Mouse (Mus musculus) left cerebral cortex, adult 8-10 months (tissue): Measurements from ENCODE around the gene 1700025G04Rik. TPM values are rescaled to one million over a fixed set of nuclear protein-coding genes. Genes with fewer than 3 reads are reported as not detected.

ENCODE experiments used
- DNase-seq, 2 experiments: peaks; one replicate each; pipeline ENCODE4 v3.0.0; 2022; ENCODE audit warnings: low spot score in 2 of 2
- total RNA-seq, 4 experiments: library from RNA; stranded (reverse); gene quantifications; 2 replicates each; pipeline ENCODE4 v1.2.4; 2022

Gene 1700025G04Rik
- total RNA-seq, 4 experiments from 2014 or later: 57.0 to 69.1 (median 63.1) TPM

DNA sequence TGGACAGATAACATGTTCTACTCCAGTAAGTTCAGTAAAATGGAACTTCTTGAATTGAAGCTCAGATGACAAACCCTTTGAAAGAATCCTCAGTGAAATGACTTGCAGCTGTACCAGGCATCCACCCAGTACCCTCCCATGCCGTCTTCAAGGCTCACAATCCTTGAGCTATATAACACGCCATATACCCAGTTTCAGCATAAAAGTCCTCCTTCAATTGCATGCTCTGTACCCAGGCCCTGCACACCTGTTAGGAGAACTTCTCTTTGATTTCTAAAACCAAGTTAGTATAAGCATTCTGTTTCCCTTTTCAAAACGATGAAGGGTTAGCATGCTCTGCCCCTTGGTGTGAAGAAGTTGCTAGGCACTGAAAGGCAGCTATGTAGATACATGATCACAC is 56.2 kb downstream of the 1700025G04Rik start:
- DNase-seq: no peak

- DNase-seq: no peak
These were observed 57.8 kb downstream of the 1700025G04Rik start for GRCm38 (mm10) chr1:152032144-152032543.

DNA sequence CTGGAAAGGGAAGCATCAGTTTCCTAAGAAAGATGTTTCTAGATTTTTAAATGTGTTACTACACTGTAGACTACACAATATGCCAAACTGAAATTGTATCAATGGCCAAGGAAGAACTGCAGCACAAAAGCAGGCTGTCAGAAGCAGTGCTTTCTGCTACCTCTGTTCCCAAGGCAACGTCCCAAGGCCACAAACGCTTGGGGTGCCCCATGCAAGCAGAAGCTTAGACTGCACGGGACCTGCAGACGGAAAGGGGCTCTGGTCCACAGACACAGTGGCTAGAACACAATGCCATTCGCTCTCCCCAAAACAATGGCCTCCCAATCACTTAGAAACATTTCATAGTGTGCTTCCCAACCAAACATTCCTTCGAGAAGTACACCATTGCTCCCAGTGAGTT is 59.4 kb downstream of the 1700025G04Rik start:
- no peak for DNase-seq

DNA sequence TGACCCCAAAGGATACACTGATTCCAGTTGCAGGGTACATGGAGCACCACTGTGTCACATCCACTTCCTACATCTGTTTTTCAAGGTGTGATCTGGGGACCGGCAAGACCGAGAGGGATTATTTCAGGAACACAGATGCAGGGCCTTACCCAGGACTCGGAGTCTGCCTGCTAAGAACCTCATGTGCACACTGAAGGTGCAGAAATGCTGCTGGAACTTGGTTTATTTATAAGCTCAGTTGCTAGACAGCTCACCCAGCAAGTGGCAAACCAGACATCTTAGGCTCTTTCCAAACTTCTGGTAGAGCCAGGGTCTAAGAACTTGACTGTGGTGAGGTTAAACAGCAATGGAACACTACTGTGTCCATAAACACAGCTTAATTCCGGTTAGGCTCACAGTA is 61.2 kb downstream of the 1700025G04Rik start:
- DNase-seq: no peak

GRCm38 (mm10) chr1:152026762-152027161 is 63.2 kb downstream of the 1700025G04Rik start:
- DNase-seq: no peak

- DNase-seq: no peak
These were observed 64.6 kb downstream of the 1700025G04Rik start for GRCm38 (mm10) chr1:152025308-152025707.

GRCm38 (mm10) chr1:152024019-152024787 is 65.7 kb downstream of the 1700025G04Rik start:
- DNase-seq: no peak

DNA sequence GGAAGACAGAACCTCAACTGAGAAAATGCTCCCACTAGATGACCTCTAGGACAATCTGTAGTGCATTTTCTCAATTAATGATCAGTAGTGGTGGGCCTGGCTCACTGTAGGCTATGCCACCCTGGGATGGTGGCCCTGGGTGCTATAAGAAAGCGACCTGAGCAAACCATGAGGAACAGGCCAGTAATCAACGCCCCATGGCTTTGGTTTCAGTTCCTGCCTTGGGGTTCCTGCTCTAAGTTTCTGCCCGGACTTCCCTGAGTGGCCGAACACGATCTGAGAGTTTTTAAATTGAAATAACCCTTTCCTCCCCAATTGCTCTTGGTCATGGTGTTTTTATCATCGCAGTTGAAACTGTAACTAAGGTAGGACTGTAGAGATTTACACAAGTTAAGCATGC is 69.1 kb downstream of the 1700025G04Rik start:
- no peak for DNase-seq

DNA sequence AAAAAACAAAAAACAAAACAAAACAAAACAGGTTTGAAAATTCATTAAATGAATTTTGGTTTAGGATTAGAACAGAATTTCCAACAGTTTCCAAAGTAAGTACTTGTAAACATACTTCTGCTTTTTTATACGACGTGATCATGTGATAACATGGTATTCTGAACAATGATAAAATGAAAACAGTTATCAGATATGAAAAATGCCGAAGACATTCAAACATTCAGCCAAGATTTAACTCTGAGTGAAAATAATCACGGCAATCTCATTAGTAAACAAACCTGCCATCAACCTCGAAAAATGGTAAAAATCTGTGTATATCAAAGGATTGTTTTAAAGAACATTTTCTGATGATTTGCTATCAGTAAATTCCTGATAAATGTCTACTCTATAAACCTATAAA is 69.9 kb downstream of the 1700025G04Rik start:
- DNase-seq: no peak

GRCm38 (mm10) chr1:152019196-152019595 is 70.7 kb downstream of the 1700025G04Rik start:
- DNase-seq: no peak

- DNase-seq: no peak
These were observed 71.6 kb downstream of the 1700025G04Rik start for GRCm38 (mm10) chr1:152018322-152018721.

DNA sequence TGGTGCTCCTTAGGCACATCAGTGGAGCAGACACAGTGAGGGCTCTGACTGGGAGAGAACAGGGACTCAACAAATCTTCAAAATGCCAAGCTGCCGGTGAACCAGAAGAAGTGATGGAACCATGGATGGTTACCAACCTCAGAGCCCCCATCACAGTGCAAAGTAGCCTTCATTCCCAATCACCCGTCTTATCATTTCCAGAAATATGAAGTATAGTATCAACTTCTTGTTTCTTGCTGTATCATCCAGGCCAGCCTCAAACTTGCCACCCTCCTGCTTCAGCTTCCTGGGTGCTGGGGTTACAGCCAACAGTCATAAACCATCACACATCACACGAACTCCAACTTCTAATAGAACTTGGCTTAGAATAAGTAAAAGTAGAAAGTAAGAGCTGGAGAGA is 73.3 kb downstream of the 1700025G04Rik start:
- no peak for DNase-seq

GRCm38 (mm10) chr1:152015555-152016125 is 74.3 kb downstream of the 1700025G04Rik start:
- no peak for DNase-seq

DNA sequence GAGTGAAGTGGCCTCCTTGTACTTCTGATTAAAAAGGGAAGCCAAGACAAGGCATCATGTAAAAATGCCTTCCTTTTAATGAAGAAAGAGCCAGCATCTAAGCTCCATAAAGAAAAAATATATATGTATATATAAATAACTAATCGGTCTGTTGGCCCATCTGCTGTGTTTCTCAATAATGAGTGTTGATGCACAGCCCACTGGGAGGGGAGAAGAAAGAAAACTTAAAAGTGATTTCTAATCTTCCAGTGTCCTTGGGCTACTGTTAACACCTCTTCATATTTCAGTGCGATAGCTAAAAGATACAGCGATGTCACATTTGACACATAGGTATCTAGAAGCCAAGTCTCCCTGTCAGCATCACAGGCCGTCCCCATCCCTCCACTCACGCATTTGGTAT is 78.2 kb downstream of the 1700025G04Rik start:
- DNase-seq: no peak

- DNase-seq: no peak
These were observed 79.5 kb downstream of the 1700025G04Rik start for GRCm38 (mm10) chr1:152010251-152010980.

DNA sequence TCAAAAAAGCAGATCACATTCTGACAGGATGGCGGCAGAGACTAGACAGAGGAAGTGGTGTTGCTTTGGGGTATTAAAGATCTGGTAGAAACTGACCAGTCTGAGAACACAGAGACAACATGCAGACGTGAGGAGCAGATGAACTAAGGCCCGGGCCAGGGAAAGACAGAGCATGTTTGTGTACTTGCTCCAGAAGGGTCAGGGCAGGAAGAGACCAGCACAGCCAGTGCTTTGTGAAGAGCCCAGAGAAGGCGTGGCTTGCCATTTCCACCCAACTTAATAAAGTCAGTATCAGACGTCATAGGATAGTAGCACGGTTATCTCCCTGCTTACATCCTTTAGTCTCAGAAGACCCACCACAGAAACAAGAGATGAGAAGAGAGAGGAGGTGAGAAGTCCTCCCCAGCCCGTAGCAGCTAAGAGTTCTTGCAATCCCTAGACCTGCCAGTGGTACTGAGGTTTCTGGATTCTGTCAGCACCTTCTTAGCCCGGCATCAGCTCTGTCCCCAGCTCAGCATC is 81.4 kb downstream of the 1700025G04Rik start:
- DNase-seq: peak in 1 of 2 experiments; percentile 46

- DNase-seq: no peak
These were observed 83.4 kb downstream of the 1700025G04Rik start for GRCm38 (mm10) chr1:152006529-152006928.

GRCm38 (mm10) chr1:152004509-152004908 is 85.4 kb downstream of the 1700025G04Rik start:
- DNase-seq: no peak

- DNase-seq: no peak
These were observed 89.5 kb downstream of the 1700025G04Rik start for GRCm38 (mm10) chr1:152000461-152000860.

- DNase-seq: peak in 1 of 2 experiments; percentile 74
These were observed 90.5 kb downstream of the 1700025G04Rik start for GRCm38 (mm10) chr1:151999424-151999842.

- DNase-seq: no peak
These were observed 91.2 kb downstream of the 1700025G04Rik start for GRCm38 (mm10) chr1:151998721-151999206.

DNA sequence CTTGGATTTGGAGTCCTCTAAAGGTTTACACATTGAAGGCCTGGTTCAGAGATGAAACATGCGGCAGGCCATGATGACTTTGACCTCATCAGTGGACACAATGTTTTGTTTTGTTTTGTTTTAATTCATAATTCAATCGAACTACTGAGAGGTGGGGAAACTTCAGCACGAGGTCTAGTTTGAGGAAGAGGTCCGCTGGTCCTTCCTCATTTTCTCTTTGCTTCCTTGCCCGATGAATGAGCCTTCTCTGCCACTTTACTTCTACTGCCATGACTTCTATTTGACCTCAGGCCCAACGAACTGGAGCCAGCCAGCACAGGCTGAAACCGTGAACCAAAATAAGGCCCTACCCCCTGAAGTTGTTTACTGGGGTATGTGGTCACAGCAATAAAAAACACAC is 92.3 kb downstream of the 1700025G04Rik start:
- no peak for DNase-seq
